Mouse (Mus musculus) CD8-positive naive resting alpha-beta T cell, adult 2 months (primary cell): ENCODE measurements around the gene Dzip1.

Experiments
- DNase-seq, 2 experiments: peaks; one replicate each; pipeline ENCODE4 v3.0.0; 2022; ENCODE audit warnings: low read depth in 2 of 2, low spot score in 2 of 2

Gene Dzip1

DNA sequence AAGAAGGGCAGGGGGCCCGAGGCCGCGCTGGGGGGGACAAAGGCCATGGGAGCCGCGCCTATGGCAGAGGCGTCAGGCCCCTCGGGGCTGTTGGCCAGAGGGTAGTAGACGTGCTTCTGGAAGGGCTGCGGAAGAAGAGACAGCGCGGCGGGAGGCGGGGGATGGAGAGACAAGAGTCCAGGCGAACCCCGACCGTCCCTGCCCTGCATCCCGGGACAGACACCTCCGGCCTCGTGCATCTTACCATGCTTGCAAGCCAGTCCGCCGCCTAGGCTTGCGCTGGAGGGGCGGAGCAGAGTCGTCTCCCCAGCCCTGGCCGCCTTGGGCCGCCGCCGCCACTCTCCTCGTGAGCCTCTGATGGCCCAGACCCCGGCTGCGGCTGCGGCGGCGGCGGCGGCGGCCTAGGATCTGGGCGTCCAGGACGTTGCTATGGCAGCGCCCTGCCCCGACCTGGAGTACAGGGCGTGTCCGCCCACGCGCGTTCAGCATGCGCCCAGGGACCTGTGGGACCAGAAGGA lies 2.5 kb downstream of the Dzip1 start:
- peak in 1 of 2 experiments; percentile 14 for DNase-seq

DNA sequence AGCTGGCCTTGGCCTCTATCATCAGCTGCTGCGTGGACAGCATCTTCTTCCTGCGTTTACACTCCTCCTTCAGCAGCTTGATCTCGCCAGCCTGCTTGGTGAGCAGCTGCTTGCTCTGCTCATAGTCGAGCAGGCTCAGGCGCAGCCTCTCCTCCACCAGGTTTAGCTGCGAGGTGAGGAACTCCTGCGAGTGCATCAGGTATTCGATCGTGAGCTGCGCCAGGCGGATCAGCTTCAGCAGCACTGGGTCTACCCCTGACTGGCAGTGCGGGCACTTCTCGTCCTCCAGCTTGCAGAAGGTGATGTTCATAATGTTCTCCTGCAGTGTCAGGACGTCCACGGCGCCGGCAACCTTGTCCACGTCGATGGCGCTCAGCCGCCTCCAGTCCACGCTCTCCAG lies 3.0 kb downstream of the Dzip1 start:
- no peak for DNase-seq

DNA sequence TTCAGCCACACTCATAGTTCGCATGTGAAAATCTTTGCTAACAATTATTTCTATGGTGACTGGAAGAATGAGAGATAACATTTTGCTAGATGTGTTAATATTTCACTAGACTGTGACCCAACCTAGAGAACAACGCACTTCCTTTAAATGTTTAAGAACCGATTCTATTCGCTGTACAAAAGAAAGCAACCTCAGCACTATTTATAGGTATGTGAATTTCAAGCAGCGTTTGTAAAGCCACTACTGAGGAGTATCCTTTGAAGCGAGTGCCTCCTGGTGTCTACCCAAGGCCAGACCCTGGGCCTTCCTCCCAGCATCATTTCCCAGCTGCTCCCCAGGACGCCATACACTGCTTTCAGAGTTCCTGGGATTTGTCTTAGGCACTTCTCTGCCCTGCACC lies 4.6 kb downstream of the Dzip1 start:
- DNase-seq = peak in 1 of 2 experiments; percentile 19

DNA sequence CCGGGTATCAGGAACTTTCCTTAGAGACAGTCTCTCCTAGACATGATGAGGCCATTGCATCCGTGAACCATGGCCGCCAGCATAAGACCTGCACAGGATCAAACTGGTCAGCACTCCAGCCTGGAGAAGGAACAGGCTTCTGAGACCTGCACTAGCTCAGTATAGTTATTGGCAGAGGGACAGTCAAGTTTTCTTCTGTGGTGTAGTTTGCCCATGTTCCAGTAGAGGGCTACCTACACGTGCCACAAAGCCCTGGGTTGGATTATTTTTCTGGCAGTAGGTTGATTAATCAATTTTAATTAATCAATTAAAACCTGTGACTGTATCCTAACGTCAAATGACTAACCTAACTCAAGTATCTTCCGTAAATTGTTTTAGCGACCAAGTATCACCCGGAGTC lies 6.2 kb downstream of the Dzip1 start:
- peak in 1 of 2 experiments; percentile 14 for DNase-seq

DNA sequence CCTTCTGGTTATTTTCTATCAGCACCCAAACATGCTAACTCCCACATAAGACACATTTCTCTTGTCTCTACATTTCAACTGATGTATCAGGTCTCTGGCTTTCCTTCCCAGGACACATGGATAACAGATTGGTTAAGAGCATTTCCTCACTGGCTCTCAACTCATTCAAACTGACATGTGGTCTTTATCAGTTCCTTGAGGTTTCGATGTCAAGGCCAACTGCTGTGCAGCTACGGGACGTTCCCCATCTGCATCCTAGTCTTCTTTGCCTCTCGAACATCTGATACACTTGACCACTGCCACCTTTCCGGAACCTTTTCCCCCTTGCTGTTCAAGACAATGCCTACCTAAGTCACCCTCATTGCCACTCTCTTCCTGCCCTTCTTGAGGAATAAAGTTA lies 11.6 kb downstream of the Dzip1 start:
- DNase-seq = no peak

DNA sequence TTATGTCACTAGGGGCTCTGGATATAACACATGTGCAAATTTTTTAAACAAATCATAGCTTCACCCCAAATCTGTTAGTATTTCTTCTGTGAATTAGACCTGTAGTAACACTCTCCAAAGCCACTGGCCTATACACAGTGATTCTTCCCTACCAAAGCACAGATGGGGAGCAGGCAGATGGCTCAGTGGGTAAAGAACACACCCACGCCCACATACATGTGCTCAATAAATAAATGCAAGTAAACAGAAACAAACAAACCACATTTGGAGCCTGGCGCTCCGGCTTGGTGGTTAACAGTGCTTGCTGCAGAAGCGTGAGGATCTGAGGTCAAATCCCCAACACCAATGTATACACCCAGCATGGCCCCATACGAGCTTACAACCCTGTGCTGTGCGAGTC lies 13.7 kb downstream of the Dzip1 start:
- no peak for DNase-seq

DNA sequence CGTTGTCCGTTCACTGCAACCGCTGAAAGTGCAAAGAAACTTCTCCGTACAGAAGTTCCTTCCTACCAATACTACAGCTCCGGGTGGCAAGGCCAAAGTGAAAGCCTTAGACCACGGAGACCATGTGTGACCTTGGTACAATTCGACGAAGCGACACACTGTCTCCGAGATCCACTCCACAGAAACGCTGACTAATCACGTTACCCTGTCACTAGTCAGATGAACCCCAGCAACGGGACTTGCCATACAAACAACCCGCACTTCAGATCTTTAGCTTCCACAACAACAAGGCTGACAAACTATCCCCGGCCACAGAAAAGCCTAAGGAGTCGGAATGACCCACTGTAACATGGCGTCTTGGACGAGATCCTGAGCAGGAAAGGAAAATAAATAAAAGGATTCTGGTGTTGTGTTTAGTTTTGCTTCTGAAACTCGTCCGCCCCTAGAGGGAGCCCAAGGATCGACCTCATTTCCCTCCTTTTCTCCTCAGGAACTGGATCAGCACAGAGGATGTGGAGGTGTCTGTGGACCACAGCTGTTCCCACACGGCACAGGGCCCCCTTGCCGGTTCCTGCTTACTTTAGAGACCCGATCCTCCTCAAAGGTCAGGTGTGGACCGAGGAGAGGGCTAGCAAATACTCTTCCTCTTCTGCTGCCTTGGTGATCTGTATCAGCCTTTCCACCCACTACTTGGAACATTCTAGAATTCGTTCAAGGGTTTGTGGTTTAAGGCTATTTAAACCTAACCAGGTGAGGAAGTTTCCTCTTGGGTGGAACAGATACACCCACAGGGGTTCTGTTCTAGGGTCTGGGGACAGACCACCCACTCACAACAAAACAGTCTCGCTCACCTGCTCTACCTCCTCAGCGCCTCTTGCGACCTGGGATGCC lies 14.7 kb downstream of the Dzip1 start:
- DNase-seq = peak in 1 of 2 experiments; percentile 44

DNA sequence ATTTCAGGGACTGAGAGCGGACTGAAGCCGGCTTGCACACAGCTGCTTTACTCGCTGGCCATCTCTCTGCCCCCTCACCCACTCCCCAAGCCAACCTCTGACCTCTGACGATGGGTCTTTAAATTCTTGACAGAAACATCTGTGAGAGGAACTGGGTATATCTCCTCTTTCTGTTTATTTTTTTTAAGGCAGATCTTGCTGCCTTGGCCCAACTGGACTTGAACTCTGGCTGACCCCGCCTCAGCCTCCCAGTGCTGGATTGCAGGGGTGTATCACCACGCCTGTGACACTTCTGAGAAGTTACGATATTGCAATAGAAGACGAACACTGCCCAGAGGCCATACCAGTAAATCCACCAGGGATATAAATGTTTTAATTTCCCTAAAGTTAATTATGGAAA lies 15.4 kb downstream of the Dzip1 start:
- DNase-seq = no peak

DNA sequence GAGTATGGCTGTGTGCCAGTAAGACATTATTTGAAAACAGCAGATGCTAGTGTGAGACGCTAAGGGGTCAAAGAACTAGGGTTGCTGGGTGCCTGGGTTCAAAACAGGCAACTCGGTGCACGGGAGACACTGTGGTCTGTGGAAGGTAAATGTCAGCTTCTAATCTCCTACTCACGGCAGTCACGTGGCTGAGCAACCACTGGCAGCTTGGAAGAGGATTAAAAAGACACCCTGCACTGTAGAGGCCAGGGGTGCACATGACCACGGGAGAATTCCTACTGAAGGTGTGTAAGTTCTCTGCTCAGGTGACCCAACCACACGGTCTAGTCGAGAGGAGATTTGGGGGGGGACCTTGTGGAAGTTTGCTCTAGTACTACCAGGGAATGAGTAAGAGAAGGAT lies 17.7 kb downstream of the Dzip1 start:
- DNase-seq = no peak

DNA sequence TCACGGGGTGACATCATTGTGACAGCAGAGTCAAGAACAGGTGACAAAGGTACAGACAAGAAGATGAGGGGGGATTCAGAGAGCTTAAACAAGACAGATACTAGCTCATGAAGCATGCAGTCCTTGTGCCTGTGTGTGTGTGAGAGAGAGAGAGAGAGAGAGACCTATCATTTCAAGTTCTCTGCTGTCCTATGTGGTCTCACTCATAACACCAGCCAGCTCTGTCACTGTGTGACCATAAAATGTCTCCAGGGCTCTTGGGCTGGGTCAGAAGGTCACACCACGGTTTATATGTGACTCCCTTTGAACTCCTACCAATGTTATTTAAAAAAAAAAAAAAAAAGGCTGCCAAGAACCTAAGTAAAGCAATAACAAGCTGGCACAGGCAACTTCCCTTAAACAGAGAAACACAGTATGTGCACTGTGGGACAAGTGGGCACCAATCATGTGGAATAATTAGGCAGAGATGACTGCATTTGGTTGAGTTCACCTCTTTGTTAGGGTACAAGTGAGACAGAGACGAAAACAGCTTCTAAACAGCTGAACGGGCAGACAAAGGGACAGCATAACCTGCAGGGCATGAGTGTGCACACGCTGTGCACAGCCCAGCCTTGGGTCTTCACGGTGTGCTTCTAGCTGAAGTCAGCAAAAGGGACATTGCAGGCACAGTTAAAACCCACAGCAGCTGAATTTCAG lies 21.2 kb downstream of the Dzip1 start:
- no peak for DNase-seq

DNA sequence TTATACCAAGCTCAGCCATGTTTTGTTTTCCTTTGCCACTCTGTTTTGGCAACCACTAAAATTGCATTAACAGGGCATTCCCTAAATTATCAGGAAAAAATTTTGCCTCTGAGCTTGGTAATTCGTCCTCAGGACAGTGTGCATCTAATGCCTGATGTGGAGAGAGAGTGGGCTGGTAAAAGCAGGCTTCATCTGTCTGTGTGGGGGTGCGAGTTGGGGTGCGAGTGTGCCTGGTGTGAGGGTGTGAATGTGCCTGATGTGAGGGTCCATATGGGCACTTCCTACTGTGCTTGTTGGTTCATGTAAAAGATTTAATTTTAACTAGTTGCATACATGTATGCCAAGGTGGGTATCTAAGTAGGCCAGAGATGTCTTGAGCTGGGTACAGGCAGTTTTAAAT lies 21.9 kb downstream of the Dzip1 start:
- no peak for DNase-seq

DNA sequence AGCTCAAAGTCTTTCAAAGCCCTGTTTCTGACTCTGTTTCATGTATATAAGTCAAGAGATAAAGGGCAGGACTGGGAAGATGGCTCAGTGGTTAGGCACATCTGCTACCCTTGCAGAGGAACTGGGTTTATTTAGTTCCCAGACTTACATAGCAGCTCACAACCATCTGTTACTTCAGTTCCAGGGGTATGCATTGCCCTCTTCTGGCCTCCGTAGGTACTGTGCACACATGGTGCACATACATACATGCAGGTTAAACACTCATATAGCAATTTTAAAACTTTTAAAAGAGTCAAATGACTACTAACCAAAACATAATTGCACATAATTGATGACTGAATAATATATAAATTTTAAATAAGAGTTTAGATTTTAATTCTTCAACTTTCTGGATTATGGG lies 24.3 kb downstream of the Dzip1 start:
- no peak for DNase-seq

DNA sequence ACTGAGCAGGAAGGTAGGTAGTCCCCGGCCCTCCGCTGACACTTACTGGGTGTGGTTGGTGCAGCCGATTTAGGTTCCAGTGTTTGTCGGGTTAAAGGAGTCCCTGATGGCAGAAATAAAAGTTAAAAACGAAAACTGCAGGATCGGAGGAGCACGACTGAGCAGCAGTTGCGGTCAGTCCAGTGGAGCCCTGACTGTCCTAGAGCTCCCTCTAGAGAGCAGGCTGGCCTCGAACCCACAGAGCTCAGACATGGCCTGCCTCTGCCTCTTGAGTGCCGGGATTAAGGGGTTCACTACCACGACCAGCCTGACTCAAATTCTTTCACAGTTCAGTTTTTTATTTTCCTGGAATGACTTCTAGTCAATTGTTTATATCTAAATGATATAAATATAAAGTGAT lies 25.3 kb downstream of the Dzip1 start:
- DNase-seq = no peak

DNA sequence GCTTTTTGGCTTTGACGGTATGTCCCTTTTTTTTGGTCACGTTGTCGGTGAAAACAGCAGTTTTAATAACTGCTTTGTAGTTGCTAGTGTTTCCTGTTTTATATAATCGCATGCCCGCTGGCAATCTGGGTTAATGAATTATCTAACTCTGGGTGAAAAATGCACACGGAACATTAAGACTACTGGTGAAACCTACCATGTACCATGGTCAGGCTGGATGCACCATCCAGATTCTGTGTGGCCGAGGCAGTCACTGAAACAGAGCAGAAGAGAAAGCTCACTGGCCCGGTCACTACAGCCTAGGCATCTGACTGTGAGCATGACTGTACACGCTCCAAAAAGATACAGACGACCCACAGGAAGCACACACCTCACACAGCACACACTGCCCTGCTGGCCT lies 29.6 kb downstream of the Dzip1 start:
- no peak for DNase-seq

DNA sequence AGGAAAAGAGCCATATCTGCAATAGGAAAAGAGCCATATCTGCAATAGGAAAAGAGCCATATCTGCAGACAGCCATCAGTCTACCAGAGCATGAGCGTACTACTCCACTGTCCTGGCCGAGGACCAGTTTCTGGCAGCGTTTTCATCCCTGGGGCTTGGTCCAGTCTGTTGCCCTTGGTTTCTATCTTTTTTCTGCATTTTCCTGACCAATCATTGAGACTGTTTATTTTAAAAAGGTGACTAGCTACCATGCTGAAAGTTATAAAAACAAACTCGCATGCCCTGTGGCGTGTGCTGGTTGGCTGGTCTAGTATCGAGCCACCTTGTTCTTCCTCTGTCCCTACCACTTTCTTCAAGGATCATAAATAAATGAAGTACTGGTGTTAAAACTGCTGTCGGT lies 30.0 kb downstream of the Dzip1 start:
- no peak for DNase-seq

DNA sequence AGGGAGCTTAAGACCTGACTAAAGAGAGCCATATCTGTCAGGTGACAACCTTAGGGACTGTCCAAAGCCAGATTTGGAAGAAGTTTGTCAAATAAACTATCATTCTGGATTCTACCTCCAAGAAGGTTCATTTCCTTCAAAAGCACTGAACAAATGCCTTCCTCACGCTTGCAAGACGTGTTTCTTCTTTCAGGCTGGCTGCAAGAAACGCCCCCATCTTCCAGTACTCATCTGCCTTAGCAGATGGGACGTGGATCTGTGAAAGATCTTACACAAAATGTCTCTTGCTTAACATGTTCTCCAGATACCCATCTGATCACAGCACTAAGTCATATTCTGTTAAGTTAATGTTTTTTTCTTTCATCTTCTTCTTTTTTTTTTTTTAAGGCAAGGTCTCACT lies 35.2 kb downstream of the Dzip1 start:
- no peak for DNase-seq

DNA sequence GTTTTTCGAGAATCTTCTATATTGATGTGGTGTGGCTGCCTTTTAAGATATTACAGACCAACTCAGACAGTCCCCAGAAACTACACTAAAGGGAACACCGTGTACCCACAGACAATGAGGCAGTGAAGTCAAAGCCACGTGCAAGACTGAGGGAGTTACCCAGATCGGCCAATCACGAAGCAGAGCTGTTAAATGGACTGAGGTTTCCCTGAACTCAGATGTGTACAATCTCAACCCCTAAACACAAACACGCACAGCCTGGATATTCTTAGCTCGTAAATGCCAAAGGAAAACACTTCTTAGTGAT lies 41.1 kb downstream of the Dzip1 start:
- no peak for DNase-seq

DNA sequence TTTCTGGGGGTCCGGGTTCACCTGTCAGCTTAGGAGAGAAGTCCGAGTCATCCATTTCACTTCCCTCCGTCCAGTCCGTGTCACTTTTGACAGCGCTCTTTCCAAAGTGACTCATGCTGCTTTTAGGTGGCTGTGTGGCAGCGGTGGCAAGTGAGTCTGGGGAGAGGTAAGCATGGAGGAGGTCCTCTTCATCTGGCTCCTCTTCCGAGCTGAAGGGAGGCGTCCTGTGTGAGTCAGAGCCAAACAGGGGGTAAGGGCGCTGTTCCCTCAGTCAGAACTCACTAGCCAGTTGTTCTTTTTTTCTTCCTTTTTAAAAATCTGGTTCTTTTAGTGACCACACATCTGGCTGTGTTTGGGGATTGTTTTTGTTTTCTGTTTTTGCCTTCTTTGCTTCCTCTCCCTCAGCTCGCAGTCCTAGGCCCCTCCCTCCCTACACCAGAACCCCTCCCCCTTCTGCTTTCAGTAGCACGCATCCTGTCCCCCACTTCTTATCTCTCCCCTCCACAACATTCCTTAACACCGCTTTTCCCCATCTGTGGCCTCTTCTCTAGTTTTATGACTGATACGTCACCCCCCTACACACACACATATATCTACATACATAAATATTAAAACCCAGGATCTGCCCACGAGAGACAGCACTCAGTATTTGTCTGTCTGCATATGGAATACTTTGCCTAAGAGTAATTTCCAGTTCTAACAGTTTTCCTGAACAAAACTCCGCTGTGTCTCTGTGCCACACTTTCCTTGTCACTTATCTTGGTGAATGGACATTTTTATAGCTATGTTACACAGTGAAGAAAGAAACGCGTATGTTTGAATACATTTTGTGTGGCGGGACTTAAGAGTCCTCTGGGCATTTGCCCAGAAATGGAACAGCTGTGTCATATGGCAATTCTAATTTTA lies 41.7 kb downstream of the Dzip1 start:
- no peak for DNase-seq

DNA sequence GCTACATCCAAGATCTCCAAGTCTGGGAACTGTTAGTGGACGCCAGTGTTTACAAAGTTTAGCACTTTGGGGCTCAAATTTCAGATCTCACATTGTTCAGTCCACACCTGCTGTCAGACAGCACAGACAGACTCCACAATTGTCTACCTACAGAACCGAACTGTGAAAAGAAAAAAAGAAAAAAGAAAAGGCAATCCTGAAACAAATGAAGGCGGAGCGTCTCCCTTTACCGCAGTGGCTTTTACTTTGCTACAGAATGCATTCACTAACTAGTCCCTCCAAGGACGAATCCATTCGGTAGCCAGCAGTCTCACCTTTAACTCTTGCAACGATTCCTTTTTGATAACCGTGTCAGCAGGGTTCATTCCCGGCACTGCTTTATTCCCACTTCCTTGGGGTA lies 44.6 kb downstream of the Dzip1 start:
- no peak for DNase-seq

DNA sequence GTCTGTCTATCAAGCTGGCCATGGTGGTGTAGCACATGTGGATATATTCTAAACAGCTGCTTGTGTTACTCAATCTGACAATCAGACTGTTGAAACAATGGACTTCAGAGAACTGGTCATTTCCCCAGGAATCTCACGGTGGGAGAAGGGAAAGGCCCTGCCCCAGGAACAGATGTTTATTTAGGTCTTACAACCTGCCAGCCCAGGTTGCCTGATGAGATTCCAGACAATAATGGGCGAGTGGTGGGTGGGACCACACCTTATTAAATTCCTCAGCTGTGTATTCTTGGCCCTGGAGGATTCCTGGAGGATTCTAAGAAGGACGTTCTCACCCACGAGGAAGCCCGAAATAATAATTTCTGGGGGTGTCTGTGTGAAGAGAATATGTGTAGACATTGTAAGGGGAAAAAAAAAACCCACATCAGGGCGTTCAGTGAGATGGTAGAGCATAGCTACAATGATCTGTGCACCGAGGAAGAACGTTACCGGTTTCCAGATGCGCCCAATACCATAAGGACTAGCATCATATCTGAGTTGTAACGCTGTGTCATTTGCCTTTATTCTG lies 46.8 kb downstream of the Dzip1 start:
- no peak for DNase-seq

DNA sequence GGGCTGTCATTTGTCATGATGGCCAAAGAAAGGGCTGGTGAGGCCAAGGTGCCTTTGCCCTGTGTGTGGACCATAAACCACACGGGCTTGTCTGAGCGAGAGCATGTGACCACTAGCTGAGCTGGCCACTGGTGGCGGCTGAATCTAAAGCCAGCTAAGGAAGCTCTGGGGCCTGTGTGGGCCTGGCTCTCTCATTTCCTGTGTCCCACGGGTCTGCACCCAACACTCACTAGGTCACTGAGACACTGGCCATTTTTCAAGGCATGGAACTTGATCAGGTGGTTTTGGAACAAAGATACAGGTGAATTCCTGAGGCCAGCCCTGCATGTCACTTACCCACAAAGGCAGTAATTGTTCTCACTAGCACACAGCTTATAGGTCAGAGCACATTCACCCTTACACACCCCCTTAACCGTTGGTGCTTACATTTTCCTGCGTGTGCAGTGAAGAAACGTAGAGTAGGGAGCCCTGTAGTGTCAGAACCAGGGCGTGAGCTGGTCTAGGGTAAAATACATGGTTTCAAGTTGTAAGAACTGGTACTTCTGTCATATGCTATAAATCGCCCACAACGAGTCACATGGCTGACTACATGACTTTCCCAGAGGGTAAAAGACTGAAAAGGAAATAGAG lies 50.4 kb downstream of the Dzip1 start:
- DNase-seq = no peak
